8 mouse cellular contexts compared by ENCODE assay signal in the genomic region with DNA sequence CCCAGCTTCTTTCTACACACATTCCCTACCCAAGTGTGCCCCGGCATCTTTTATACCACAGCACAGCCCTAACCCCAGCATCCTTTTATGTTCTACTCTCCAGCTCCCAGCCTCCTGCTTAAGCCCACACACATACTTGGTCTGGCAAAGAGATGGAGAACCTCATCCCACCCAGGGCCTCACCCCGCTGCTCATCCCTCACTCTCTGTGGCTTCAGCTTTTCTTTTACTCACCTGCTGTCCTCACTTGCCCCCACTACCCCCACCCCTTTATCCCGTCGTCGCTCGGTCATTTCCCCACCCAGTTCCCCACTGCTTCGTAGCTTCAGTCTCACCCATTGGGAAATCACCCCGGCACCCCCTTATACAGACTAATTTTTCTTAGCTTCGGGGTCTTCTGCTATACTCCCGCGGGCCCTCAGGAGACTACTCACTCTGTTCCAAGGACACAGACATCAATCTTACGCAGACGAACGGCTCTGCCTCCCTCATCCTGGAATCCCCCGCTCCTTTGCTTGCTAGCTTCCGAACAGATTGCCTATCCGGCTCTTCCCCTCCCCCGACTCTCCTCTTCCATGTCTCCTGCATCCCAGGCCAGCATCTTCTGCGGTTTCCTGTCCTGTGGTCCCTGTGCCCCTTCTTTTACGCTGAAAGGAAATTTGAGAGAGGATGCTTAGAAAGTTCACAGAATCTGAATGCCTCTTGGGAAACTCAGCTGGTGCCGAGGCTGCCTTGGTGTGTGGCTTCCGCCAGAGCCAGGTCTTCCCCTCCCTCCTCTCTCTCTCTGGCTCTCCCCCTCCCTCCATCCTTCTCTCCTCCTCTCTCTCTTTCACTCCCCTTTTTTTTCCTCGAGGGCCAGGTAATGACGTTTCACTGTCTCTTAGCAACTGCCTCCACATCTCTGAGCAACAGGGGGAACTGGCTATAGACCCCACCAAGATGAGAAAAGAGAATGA. TPM values are rescaled to one million over a fixed set of nuclear protein-coding genes. Genes with fewer than 3 reads are reported as not detected.
A peak's percentile ranks its signal among the peaks of the same experiment; 100 is the strongest.
DNase-seq lines count a peak whose midpoint lies in the region; ATAC-seq and TF ChIP-seq lines count a peak whose summit lies in the region.

No protein-coding gene starts in this region.

- peak overlapping the region; percentile 58 for H3K4me2 ChIP-seq in hindbrain, embryonic 14.5 days (replicated peaks)

- intact Hi-C loops in heart, postnatal 25 days (cut with DNase I): no loop called here
- intact Hi-C loops in left cerebral cortex, postnatal 4 days (cut with DNase I): no loop called here

- H3K27ac ChIP-seq in embryonic fibroblast, embryonic 13.5 days (ENCODE audit: insufficient read depth, low read length): no peak overlapping the region
- peak overlapping the region; percentile 80 for H3K27ac ChIP-seq in hindbrain, embryonic 14.5 days

- peak; percentile 11 to 23 for DNase-seq in heart, adult 9 months (ENCODE audit: low spot score in 2 of 2)
- DNase-seq in heart, postnatal 25 days (ENCODE audit: low spot score): no peak
- peak; percentile 60 for DNase-seq in hindbrain, embryonic 14.5 days (ENCODE audit: low spot score)
- DNase-seq in left cerebral cortex, postnatal 4 days: peak; percentile 50
- DNase-seq in right cerebral cortex, postnatal 10 days (ENCODE audit: low spot score in 2 of 2): peak; percentile 79 to 84
- DNase-seq in natural killer cell, adult 2 months (ENCODE audit: low spot score in 2 of 2): no peak
- no peak for DNase-seq in spleen, postnatal 4 days (ENCODE audit: low spot score in 2 of 2)

- no peak for TF ChIP-seq CTCF in embryonic fibroblast, embryonic 13.5 days (IDR thresholded peaks at IDR 0.05; ENCODE audit: borderline replicate concordance, insufficient read depth, low read length)

- no peaks in the 10 kb centered on the region for H3K27me3 ChIP-seq in hindbrain, embryonic 14.5 days (ENCODE audit: control insufficient read depth, insufficient read depth, low read length)

- H3K9me3 ChIP-seq in hindbrain, embryonic 14.5 days (ENCODE audit: control insufficient read depth, low read length): no peaks in the 10 kb centered on the region

- H3K9ac ChIP-seq in hindbrain, embryonic 14.5 days: peak overlapping the region; percentile 55

- WGBS in hindbrain, embryonic 14.5 days: under 1% methylated on average over 24 of the region's 24 CpGs

- peak; percentile 87 for ATAC-seq in hindbrain, embryonic 14.5 days (ENCODE audit: low FRiP score)

- no peaks in the 10 kb centered on the region for H3K4me1 ChIP-seq in embryonic fibroblast, embryonic 13.5 days (ENCODE audit: control insufficient read depth, insufficient read depth, low read length)
- H3K4me1 ChIP-seq in hindbrain, embryonic 14.5 days (replicated peaks; ENCODE audit: control insufficient read depth, insufficient read depth, low read length): peaks cover 16% of the 10 kb centered on the region; the same call in 1 of the 2 replicates

- H3K4me3 ChIP-seq in embryonic fibroblast, embryonic 13.5 days (ENCODE audit: insufficient read depth, low read length): 0 out of 2 replicates have a peak overlapping the region, but pooled peaks have one; percentile 1
- peak overlapping the region; percentile 45 for H3K4me3 ChIP-seq in hindbrain, embryonic 14.5 days (replicated peaks; ENCODE audit: low read length)

- H3K36me3 ChIP-seq in hindbrain, embryonic 14.5 days (replicated peaks; ENCODE audit: control insufficient read depth, insufficient read depth): no peaks in the 10 kb centered on the region

- no peak for TF ChIP-seq POLR2A in embryonic fibroblast, embryonic 13.5 days (IDR thresholded peaks at IDR 0.05; ENCODE audit: low read depth, low read length)

RNA-seq across cellular contexts. Expression of a gene that starts 1.3 kb away (rescaled TPM):
- total RNA-seq in heart, postnatal 25 days (2021): 1 to 10 TPM; 1.6 to 2.8 TPM
- polyA plus RNA-seq in embryonic fibroblast, embryonic 13.5 days (2011; ENCODE audit: insufficient read length, low read depth, missing spikeins): not detected in 2 replicates
- 9.7 and 13.0 TPM in 2 replicates for polyA plus RNA-seq in hindbrain, embryonic 14.5 days (2014; fragmentation: Nextera tagmentation; extraction: Ambion mirVana)
- total RNA-seq in left cerebral cortex, postnatal 4 days (2021): 10 to 100 TPM; 53.3 to 54.1 TPM

Comparison
In these comparisons a context has a peak if more than half of its experiments do, and no peak if none do; other contexts are left out.
1. DNase-seq: peak in heart, adult 9 months (2 of 2), hindbrain, embryonic 14.5 days (single experiment), left cerebral cortex, postnatal 4 days (single experiment) and right cerebral cortex, postnatal 10 days (2 of 2); none in heart, postnatal 25 days (single experiment), natural killer cell, adult 2 months (0 of 2) and spleen, postnatal 4 days (0 of 2).
2. RNA of a gene that starts 1.3 kb away (total RNA-seq): 53.3 to 54.1 TPM in left cerebral cortex, postnatal 4 days; 1.6 to 2.8 TPM in heart, postnatal 25 days; every median in the first group is over 10 times any median in the second.